Mouse (Mus musculus): ENCODE measurements around the gene Zhx3.

- TF ChIP-seq POLR2A (IDR thresholded peaks at IDR 0.05; ENCODE audit: borderline replicate concordance, extremely low read depth, low read depth, low read length) (no peak), CTCF (IDR thresholded peaks at IDR 0.05; ENCODE audit: insufficient read depth, low read length) (no peak)
Measured at GRCm38 (mm10) chr2:160734331-160734730, 138.5 kb downstream of the Zhx3 start.

Measured in lung, adult 2 months (tissue).